Mouse (Mus musculus): ENCODE data around the gene Rnase4. TPM values are rescaled to one million over a fixed set of nuclear protein-coding genes. Genes with fewer than 3 reads are reported as not detected.

Gene Rnase4
- total RNA-seq, 2 experiments from 2014 or later, result 15.1 to 16.7 TPM

Other genes with a start within 250 kb of the Rnase4 start
- 1 to 10 TPM; 2.9 to 3.6 TPM for gene Tep1, start 220.5 kb upstream of the Rnase4 start, total RNA-seq (2021)
- gene Klhl33, start 193.6 kb upstream of the Rnase4 start, total RNA-seq (2021), result 1 to 10 TPM; 3.7 to 5.9 TPM
- gene Osgep, start 166.2 kb upstream of the Rnase4 start, total RNA-seq (2021), result 10 to 100 TPM; 34.9 to 39.0 TPM
- 10 to 100 TPM; 62.8 to 65.7 TPM for gene Apex1, start 166.1 kb upstream of the Rnase4 start, total RNA-seq (2021)
- 10 to 100 TPM; 86.4 to 96.1 TPM for gene Pip4p1, start 160.2 kb upstream of the Rnase4 start, total RNA-seq (2021)
- 10 to 100 TPM; 13.1 to 18.3 TPM for gene Pnp, start 160.0 kb upstream of the Rnase4 start, total RNA-seq (2021)
- gene Gm49342, start 146.6 kb upstream of the Rnase4 start, total RNA-seq (2021), result 1 to 10 TPM; 6.2 to 9.3 TPM
- 1 to 10 TPM in 1 of 2 experiments, under 1 TPM in 1; 0.94 to 1.3 TPM for gene Pnp2, start 135.1 kb upstream of the Rnase4 start, total RNA-seq (2021)
- gene Rnase10, start 83.3 kb upstream of the Rnase4 start, total RNA-seq (2021), result not detected
- not detected for gene Rnase9, start 49.2 kb upstream of the Rnase4 start, total RNA-seq (2021)
- not detected for gene Rnase11, start 40.9 kb upstream of the Rnase4 start, total RNA-seq (2021)
- not detected for gene Rnase12, start 33.4 kb upstream of the Rnase4 start, total RNA-seq (2021)
- not detected for gene Olfr750, start 16.6 kb upstream of the Rnase4 start, total RNA-seq (2021)
- gene Ang, start 73 bp downstream of the Rnase4 start, total RNA-seq (2021), result 1 to 10 TPM; 3.3 to 5.5 TPM
- gene Eddm3b, start 23.3 kb downstream of the Rnase4 start, total RNA-seq (2021), result not detected
- under 1 TPM; 0.30 to 0.66 TPM for gene Rnase6, start 32.8 kb downstream of the Rnase4 start, total RNA-seq (2021)
- 1 to 10 TPM; 2.4 to 3.7 TPM for gene Rnase1, start 55.7 kb downstream of the Rnase4 start, total RNA-seq (2021)
- under 1 TPM in 1 of 2 experiments, not detected in 1; 0.46 TPM for gene Rnase2b, start 71.2 kb downstream of the Rnase4 start, total RNA-seq (2021)
- not detected for gene Ang2, start 108.1 kb downstream of the Rnase4 start, total RNA-seq (2021)
- not detected for gene Ear14, start 112.3 kb downstream of the Rnase4 start, total RNA-seq (2021)
- not detected for gene Rnase2a, start 165.0 kb downstream of the Rnase4 start, total RNA-seq (2021)